Mouse (Mus musculus) adrenal gland, adult 2 months (tissue): ENCODE data around the gene Rtel1. TPM values are rescaled to one million over a fixed set of nuclear protein-coding genes. Genes with fewer than 3 reads are reported as not detected.

Source experiments
- DNase-seq: peaks from one replicate; pipeline ENCODE4 v3.0.0; 2021
- polyA plus RNA-seq: library from polyadenylated mRNA; depleted of rRNA; stranded (reverse); fragments of >200 nt; gene quantifications from 2 replicates; pipeline ENCODE4 v1.2.3, GENCODE M21; 2012; rRNA removed
- total RNA-seq, 2 experiments: library from RNA; stranded (reverse); gene quantifications; 2 replicates each; pipeline ENCODE4 v1.2.3; 2021

Rtel1 gene
- total and polyA plus RNA-seq, 3 experiments = 24.2 to 27.8 (median 24.5) TPM

DNA sequence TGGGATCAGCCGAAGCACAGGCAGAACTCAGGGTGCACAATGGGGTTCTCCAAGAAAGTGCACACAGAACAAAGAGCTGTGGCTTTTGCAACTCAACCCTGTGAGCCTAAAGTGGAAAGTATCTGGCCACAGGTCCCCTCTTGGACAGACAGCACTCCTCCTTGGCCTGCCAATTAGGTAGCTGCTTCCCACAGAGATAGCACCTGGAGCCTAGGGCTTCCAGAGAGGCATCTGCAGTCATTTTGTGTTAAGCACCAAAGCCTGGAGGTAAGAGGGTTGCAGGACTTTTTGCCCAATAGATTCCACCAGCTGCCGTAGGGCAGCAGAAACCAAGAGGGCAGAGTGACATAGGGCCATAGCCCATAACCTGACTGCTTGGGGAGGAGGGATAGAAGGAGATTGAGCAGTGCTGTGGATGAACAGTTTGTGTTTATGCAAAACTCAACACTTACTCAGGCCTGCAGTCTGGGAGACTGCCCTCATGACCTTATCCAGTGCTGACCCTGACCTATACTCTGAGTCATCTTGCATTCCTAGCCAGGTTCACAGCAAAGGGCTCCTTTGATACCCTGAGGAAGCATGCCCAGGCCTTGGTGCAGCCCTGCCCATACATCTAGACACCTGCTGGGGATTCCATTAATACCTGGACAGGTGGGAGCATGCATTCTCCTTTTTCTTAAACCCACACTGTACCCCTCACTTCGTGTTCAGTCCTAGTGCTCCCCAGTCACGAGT, 70.8 kb downstream of the Rtel1 start:
- DNase-seq = peak; percentile 86

DNA sequence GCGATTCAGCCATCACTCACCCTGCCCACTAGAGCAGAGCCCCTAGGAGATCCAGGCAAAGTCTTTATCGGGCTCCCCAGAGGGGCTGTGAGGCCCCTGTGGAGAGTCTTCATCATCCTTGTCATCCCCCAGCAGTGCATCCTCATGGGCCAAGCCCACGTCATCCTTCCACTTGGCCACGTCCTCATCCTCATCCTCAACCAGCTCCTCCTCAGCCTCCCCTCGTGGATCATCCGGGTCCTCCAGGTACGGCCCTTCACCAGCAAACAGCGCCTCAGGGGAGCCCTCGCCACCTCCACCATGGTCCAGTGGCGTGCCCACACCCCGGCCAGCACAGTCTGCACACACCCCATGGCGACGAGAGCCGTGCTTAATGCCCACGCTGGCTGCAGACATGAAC, 71.5 kb downstream of the Rtel1 start:
- DNase-seq = no peak

DNA sequence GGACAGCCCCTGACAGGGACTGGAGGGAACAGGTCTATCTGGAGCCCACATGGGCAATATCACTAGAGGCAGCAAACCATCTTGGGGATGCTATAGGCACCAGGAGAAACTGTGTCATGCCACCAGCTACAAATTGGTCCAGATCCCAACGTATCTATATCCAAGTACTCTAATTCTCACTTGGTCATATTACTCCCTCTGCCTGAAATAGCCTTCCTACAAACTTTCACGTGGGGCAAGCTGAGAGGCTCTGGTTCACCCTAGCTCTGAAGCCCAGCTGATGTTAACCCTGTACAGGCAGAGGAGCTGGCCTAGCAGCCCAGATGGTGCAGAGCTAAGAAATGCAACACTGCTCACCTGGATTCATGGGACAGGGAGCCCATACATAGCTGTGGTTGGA, 72.0 kb downstream of the Rtel1 start:
- DNase-seq = no peak

DNA sequence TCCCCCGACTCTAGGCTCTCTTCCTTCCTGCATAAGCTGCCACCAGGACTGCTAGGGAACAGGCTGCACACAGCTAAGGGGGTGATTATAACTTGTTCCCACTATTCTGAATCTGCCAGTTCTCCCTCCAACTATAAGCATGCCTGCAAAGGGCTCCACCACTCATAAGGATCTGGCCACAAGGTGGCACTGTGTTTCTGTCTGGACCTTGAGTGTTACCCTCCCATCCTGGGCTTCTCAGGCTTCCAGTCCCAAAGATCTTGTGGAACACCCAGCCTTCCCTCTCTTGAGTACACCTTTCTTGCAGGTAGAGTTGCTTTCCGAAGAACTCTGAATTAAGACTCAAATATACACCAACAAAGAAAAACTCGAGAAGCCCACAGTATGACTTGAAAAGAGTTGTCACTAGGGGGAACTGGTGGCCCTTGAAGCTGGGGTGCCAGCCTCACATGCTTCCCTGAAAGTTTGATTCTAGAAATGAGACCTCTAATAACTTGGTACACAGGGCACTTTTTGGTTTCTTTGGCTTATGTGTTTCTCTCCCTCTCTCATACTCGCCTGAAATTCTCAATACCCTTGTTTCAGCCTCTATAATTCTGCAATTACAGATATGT, 73.2 kb downstream of the Rtel1 start:
- DNase-seq = peak; percentile 88

DNA sequence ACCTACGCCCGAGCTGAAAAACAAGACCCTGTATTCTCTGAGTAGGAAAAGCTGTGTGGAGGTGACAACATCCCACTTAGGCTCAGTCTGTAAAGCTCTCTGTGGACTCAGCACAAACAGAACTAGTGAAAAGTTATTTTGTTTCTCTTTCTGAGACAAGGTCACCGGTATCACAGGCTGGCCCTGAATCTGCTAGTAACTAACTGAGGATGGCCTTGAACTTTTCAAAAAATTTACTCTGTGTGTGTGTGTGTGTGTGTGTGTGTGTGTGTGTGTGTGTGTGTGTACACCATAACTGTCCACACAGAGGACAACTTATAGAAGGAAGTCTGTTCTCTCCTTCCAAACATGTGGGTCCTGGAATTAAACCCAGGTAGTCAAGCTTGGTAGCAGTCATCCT, 74.5 kb downstream of the Rtel1 start:
- DNase-seq = peak; percentile 60

DNA sequence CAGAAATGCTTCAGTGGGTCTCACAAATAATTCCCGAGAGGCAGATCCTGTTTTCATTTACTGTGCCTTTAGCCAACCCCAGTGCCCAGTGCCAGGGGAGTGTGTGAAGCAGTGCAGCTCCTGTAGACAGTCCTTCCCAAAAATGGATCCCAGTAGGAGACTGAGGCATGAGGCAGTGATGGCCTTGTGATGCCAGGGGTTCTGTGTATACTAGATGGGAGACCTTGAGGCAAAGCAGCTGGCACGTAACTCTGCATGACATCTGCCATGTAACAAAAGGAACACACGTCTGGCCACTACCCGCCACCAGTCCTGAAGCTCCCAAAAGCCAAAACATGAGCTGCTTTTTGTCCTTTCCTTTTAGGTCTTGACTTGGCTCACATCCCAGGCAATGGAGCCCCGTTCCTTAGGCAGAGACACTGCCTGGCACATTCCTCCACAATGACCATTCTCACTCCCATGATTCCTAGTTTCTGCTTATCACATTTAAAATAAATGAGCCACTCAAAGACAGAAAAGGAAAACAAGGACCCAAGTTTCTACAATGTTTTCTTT, 77.7 kb downstream of the Rtel1 start:
- peak; percentile 51 for DNase-seq

DNA sequence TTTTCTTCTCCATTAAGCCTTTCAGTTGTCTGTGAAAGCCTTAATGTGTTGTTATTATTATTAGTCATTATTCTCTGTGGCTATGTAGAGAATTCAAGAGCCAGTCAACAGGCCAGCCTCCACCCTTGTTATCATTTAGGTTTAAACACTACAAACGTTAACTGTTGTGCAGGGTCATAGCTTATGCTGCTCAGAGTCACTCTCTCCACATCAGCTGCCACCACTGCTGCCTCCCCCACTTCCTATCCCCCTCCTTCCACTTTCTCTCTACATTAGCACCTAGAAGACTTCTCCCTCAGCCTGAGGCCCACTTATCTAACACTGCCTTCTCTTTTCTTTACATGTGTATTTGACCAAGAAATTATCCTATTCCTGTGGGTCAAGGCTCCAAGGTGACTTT, 82.0 kb downstream of the Rtel1 start:
- DNase-seq = no peak

DNA sequence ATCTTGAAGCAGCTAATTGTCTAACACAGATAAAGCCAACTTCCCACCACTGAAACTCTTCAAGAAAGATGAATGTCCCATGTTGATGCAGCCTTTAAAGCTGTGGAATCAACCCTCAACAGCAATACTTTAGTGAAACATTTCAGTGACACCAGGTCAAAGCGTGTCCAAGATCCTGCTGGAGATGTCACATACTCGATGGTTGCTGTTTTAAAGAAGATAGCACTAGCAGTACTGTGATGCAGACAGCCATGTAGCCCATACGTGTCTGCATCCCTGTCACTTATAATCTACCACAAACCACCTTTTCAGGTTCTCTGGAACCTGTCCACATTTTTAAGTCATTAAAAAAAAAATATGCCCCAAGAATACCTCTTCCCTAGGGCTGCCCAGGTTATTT, 84.2 kb downstream of the Rtel1 start:
- DNase-seq = no peak

Other genes with a start within 250 kb of the Rtel1 start
- gene Kcnq2, start 184.4 kb upstream of the Rtel1 start, total RNA-seq = 1 to 10 TPM; 5.2 to 5.4 TPM
- gene Kcnq2, start 184.4 kb upstream of the Rtel1 start, polyA plus RNA-seq = 2.8 and 3.7 TPM in 2 replicates
- gene Eef1a2, start 162.7 kb upstream of the Rtel1 start, total RNA-seq = 10 to 100 TPM; 44.0 to 65.9 TPM
- gene Eef1a2, start 162.7 kb upstream of the Rtel1 start, polyA plus RNA-seq = 30.4 and 42.9 TPM in 2 replicates
- 10 to 100 TPM; 91.1 to 91.9 TPM for gene Ppdpf, start 132.5 kb upstream of the Rtel1 start, total RNA-seq
- 160 and 197 TPM in 2 replicates for gene Ppdpf, start 132.5 kb upstream of the Rtel1 start, polyA plus RNA-seq
- gene Ptk6, start 117.0 kb upstream of the Rtel1 start, total RNA-seq = under 1 TPM in 1 of 2 experiments, not detected in 1; 0.07 TPM
- gene Ptk6, start 117.0 kb upstream of the Rtel1 start, polyA plus RNA-seq = 0.02 TPM in 1 of 2 replicates, not detected in the other
- 1 to 10 TPM in 1 of 2 experiments, under 1 TPM in 1; 0.66 to 1.3 TPM for gene Srms, start 106.6 kb upstream of the Rtel1 start, total RNA-seq
- 1.1 and 1.4 TPM in 2 replicates for gene Srms, start 106.6 kb upstream of the Rtel1 start, polyA plus RNA-seq
- gene Fndc11, start 99.7 kb upstream of the Rtel1 start, total RNA-seq = under 1 TPM in 1 of 2 experiments, not detected in 1; 0.46 TPM
- gene Fndc11, start 99.7 kb upstream of the Rtel1 start, polyA plus RNA-seq = 0.47 and 0.67 TPM in 2 replicates
- gene Helz2, start 77.7 kb upstream of the Rtel1 start, total RNA-seq = 10 to 100 TPM; 15.3 to 25.0 TPM
- gene Helz2, start 77.7 kb upstream of the Rtel1 start, polyA plus RNA-seq = 29.6 and 33.1 TPM in 2 replicates
- gene Gmeb2, start 31.7 kb upstream of the Rtel1 start, total RNA-seq = 10 to 100 TPM; 15.4 to 15.5 TPM
- gene Gmeb2, start 31.7 kb upstream of the Rtel1 start, polyA plus RNA-seq = 21.8 and 28.4 TPM in 2 replicates
- 10 to 100 TPM in 1 of 2 experiments, 1 to 10 TPM in 1; 9.6 to 19.8 TPM for gene Stmn3, start 5.2 kb upstream of the Rtel1 start, total RNA-seq
- gene Stmn3, start 5.2 kb upstream of the Rtel1 start, polyA plus RNA-seq = 8.8 and 17.3 TPM in 2 replicates
- gene Zgpat, start 45.2 kb downstream of the Rtel1 start, total RNA-seq = 10 to 100 TPM; 36.6 to 51.0 TPM
- gene Zgpat, start 45.2 kb downstream of the Rtel1 start, polyA plus RNA-seq = 33.8 and 34.5 TPM in 2 replicates
- gene Arfrp1, start 45.7 kb downstream of the Rtel1 start, total RNA-seq = 10 to 100 TPM; 44.0 to 46.2 TPM
- 14.8 and 19.5 TPM in 2 replicates for gene Arfrp1, start 45.7 kb downstream of the Rtel1 start, polyA plus RNA-seq
- 10 to 100 TPM; 13.6 to 20.5 TPM for gene Lime1, start 60.3 kb downstream of the Rtel1 start, total RNA-seq
- gene Lime1, start 60.3 kb downstream of the Rtel1 start, polyA plus RNA-seq = 167 and 174 TPM in 2 replicates
- gene Zbtb46, start 139.7 kb downstream of the Rtel1 start, total RNA-seq = 10 to 100 TPM in 1 of 2 experiments, 1 to 10 TPM in 1; 9.5 to 16.3 TPM
- 6.0 and 6.2 TPM in 2 replicates for gene Zbtb46, start 139.7 kb downstream of the Rtel1 start, polyA plus RNA-seq
- not detected for gene Abhd16b, start 173.5 kb downstream of the Rtel1 start, total RNA-seq
- gene Abhd16b, start 173.5 kb downstream of the Rtel1 start, polyA plus RNA-seq = not detected in 2 replicates
- 100 to 1,000 TPM; 102 to 119 TPM for gene Tpd52l2, start 177.4 kb downstream of the Rtel1 start, total RNA-seq
- gene Tpd52l2, start 177.4 kb downstream of the Rtel1 start, polyA plus RNA-seq = 24.0 and 25.2 TPM in 2 replicates
- gene Dnajc5, start 200.7 kb downstream of the Rtel1 start, total RNA-seq = 10 to 100 TPM; 92.3 to 96.0 TPM
- gene Dnajc5, start 200.7 kb downstream of the Rtel1 start, polyA plus RNA-seq = 35.7 and 36.6 TPM in 2 replicates